Mouse (Mus musculus): ENCODE results near the gene Mypop.
A peak's percentile ranks its signal among the peaks of the same experiment; 100 is the strongest.

DNA sequence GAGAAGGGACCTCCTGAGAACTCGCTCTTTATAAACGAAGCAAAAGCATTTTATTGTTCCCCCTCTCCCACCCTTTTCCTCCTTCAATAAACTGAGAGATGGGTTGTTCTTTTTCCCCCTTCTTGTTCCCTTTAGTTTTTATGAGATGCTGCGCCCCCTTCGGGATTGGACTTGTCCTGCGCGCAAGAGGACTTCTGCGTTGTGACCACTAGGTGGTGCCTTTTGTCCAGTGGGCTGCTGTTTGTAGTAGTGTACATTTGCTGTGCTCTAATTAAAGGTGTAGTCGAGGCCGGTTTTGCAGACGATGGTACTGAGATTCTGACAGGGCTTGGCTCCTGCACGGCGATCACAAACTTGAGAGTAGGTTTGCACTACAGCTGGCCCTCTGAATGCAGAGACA lies 15.4 kb downstream of the Mypop start:
- TF ChIP-seq EP300 (IDR thresholded peaks at IDR 0.05; ENCODE audit: insufficient read depth, low read depth, low read length) (no peak), CTCF (IDR thresholded peaks at IDR 0.05; ENCODE audit: low read depth, low read length) (peak; percentile 100)
